Mouse (Mus musculus) cortical plate, adult 2 months (tissue): ENCODE data around the gene Ppme1.

ENCODE experiments used
- CTCF ChIP-seq: fragments of 200-500 bp; IDR thresholded peaks from 2 replicates; pipeline ENCODE4 v1.5.1; 2011; ENCODE audit warnings: mild to moderate bottlenecking, control low read depth, low read length; ENCODE audit not compliant: insufficient read depth; ENCODE audit errors: extremely low read depth
- POLR2A ChIP-seq: fragments of 200-500 bp; IDR thresholded peaks from 2 replicates; pipeline ENCODE4 v1.6.1; 2011; ENCODE audit warnings: mild to moderate bottlenecking, low read length, control low read depth; ENCODE audit not compliant: insufficient read depth; ENCODE audit errors: extremely low read depth

DNA sequence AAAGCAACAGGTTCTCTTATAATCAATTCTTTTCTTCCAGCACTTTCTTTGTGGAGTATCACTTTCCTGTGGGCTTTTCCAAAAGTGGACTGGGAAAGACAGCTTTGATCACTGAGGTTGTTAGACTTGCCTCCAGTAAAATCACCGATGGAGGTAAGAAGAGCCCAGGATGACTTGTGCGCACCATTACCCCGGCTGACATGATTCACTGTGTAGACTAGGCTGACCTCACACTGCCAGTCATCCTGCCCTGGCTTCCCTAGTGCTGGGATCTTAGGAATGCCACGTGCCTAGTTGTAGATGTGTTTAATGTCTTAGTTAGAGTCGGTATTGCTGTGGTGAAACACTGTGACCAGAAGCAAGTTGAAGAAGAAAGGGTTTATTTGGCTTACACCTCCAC lies 35.6 kb upstream of the Ppme1 start:
- TF ChIP-seq CTCF: no peak
- TF ChIP-seq POLR2A: no peak
